Mouse (Mus musculus) layer of hippocampus, adult 18-20 months (tissue): ENCODE data around the gene Tac2. TPM values are rescaled to one million over a fixed set of nuclear protein-coding genes. Genes with fewer than 3 reads are reported as not detected.

Experiments
- DNase-seq, 2 experiments: peaks; one replicate each; pipeline ENCODE4 v3.0.0; 2022; ENCODE audit warnings: low spot score in 2 of 2
- long read RNA-seq: library from polyadenylated mRNA; stranded (forward); transcript quantifications from one replicate; pipeline ENCODE4 v2.0.0, GENCODE M21; 2021
- total RNA-seq, 2 experiments: library from RNA; stranded (reverse); gene quantifications; 2 replicates each; pipeline ENCODE4 v1.2.3; 2021

Tac2 gene
- total RNA-seq = 1 to 10 TPM; 3.8 to 6.9 TPM
- long read RNA-seq, partial matches to known transcripts = 0 of 1 reads
- long read RNA-seq, other reads (novel, unspliced or antisense) = 0 of 1 reads

DNA sequence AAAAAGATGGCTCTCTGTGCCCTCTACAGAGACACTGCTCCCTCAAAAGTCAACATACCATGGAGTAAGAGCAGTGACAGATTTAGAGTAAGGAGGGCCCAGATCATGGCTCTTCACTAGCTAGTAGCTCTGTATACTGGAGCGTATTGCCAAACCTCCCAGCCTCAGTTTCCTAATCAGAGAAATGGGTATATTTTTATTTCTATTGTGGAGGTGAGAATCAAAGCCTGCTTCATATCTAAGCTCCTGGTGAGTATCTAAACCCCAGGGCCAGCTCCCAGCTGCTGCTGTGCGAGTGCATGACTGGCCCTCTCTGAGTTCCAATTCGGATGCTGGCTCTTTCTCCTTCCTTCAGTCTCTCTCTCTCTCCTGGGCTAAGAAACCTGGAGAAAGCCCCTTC, at the start of gene Tac2:
Gene Tac2 (plus strand): TSS at position 301 of the 400 bp plus-strand sequence.
- no peak for DNase-seq

DNA sequence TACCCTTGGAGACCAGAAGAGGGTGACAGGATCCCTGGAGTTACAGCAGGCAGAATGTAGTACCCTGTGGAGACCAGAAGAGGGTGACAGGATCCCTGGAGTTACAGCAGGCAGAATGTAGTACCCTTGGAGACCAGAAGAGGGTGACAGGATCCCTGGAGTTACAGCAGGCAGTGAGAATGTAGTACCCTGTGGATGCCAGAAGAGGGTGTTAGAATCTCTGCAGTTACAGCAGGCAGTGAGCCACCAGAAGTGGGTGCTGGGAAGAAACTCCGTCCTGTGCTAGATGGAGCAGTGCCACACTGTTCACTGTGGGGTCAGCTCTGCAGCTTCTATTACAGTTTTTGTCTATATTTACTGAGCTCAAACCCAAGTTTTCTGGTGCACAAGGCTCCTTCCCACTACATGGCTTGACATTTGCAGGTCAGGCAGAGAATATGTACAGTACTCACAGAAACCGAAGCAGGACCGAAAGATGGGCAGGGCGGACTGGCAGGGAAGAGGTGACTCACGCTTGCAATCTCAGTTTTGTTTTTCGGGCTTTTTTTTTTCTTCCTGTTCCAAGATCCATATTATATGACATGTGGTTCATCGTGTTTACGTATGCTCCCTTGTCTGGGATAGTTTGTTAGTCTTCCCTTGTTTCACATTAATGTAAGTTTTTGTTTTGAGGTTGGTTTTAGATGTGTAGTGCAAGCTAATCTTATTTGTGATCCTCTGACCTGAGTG, 49.3 kb upstream of the Tac2 start:
- DNase-seq = peak; percentile 86 to 98

DNA sequence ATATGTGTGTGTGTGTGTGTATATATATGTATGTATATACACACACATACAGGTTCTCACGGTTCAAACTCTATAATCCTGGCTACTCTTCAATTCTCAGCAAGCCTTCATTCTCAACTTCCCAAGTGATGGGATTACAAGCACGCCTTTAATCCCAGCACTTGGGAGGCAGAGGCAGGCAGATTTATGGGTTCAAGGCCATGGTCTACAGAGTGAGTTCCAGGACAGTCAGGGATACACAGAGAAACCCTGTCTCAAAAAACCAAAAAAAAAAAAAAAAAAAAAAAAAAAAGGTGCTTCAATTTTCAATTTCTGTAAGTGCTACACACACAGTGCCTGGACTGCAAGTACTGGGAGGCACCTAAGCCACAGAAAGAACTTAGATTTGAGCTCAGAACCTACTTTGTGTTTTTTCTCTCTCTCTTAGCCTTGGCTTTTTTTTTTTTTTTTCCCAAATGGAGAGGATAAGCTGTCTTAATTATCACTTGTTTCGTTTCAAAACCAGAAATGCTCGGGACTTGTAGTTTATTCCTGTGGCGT, 48.3 kb upstream of the Tac2 start:
- DNase-seq = no peak

DNA sequence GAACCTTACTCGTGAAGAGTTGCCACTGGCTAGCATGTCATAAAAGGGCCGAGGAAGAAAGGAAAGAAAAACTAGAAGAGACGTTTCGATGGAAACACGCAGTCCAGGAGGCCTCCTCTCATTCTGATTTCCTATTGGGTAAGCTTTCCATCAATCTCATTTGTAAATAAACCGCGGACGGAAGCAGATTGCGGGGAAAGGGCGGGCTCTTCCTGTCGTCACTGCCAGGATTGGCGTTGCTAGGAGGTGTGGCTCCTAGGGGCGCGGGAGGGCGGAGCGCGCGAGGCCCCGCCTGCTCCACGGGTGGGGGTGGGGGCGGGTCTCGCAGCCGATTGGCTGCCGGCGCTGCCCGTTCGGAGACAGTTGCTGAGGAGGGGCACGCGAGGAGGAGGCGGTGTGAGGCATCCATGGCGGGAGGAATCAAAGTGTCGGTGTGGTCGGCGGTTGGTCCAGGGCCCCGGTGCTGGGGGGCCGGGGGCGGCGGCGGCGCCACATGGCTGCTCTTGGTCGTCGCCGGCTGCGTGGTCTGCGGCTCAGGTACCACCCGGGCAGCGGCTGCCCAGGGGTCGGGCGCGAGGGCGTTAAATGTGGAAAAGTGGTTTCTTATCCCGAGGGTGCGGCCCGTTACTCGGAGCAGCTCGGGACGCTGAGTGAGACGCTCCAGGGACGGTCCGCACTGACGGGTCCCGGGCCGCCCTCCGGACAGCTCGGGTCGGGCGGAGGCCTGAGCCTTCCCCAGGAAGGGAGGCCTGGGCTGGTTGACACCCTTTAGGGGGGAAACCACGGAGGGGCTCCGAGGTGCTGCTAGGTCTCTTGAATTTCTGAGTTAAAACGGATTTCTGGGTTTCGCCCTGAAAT, 47.4 kb upstream of the Tac2 start:
- peak; percentile 93 to 97 for DNase-seq

- peak; percentile 51 to 74 for DNase-seq
Observed at GRCm38 (mm10) chr10:127677591-127678336, 46.5 kb upstream of the Tac2 start.

GRCm38 (mm10) chr10:127679208-127679607, 45.1 kb upstream of the Tac2 start:
- no peak for DNase-seq

GRCm38 (mm10) chr10:127679881-127680280, 44.4 kb upstream of the Tac2 start:
- DNase-seq = no peak

DNA sequence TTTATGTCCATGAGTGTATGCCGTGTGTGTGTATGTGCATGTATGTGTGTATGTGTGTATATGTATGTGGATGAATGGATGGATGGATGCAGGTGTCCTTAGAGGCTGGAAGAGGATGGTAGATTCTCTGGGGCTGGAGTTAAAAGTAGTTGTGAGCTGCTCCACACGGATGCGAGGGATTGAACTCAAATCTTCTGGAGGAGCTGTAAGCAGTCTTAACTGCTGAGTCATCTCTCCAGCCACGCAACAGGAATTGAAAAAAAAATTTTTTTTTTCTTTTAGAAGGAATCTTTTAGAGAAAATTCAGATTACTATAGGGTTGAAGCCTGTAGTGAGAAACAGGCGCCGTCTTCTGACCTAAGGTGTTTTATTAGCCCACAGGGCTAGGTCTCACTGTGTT, 41.4 kb upstream of the Tac2 start:
- no peak for DNase-seq

DNA sequence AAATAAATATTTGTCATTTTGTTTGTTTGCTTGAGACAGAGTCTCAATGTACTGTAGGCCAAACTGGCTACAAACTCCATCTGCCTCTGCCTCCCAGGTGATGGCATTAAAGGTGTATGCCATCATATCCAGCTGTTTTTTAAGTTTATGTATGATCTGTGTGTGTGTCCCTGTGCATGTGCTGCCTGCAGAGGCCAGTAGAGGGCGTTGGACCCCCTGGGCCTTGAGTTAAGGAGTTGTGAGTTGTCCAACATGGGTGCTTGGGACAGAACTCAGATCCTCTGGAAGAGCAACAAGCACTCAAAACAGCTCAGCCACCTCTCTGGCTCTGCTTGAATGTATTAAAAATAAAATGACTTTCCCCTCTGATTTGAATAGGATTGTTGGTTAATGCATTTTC, 33.2 kb upstream of the Tac2 start:
- no peak for DNase-seq

- DNase-seq = peak in 1 of 2 experiments; percentile 45
Observed at GRCm38 (mm10) chr10:127694636-127695035, 29.6 kb upstream of the Tac2 start.

DNA sequence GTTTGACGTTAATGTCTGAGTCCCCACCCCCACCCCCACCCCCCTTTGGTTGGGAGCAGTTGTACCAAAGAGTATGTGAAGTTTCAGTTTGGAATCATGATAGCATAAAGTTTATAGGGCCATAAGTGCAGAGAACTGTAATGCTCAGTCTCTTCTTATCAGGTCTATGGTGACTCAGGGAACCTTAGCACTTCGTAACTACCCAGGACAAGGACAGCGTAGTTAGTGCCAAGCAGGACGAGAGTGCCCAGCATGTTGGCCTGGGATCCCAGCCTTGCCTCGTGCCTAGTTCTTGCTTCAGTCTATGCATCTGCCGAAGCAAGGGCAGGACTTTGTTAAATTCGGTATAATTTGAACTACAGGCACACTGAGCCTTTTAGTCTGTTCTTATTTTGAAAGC, 28.5 kb upstream of the Tac2 start:
- DNase-seq = no peak

DNA sequence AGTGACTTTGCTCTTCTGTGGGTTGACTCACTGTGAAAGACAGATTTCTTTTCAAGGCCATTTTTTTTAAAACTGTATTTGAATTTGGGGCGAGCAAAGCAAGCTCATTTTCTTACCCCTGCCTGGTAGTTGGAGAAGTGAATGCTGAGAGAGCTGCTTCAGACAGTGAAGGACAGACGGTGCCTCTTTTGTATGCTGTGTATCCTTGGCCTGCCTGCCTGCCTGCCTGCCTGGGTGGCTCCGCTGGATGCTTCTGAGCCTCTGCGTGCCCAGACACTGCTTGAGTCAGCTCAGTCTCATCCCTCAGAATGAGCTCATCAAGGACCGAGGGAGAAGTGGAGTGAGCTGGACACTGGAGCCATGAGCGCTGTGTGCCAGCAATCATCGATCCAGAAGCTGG, 25.3 kb upstream of the Tac2 start:
- DNase-seq = peak in 1 of 2 experiments; percentile 36

DNA sequence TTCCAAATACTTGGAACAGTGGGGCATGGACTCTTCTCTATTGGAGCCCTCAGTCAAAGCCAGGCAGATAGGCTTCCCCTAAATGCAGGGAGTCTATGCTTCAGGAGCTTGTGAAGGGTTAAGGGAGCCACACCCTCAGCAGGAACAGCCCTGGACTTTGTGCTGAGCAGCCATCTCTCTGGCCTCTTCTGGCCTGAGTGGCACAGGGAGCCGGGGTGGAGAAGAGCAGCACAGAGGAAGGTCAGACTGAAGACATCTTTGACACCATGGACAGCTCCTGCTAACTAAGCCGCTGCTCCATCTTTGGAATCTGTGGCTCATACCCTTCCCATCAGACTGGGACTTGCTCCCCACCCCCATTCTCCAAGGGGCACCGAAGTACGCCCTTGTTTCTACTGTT, 21.0 kb upstream of the Tac2 start:
- no peak for DNase-seq

GRCm38 (mm10) chr10:127704293-127704692, 20.0 kb upstream of the Tac2 start:
- DNase-seq = no peak

- no peak for DNase-seq
Observed at GRCm38 (mm10) chr10:127704766-127705220, 19.5 kb upstream of the Tac2 start, which contains the start of gene Myo1a. Gene Myo1a (plus strand): TSS chr10:127705170.

GRCm38 (mm10) chr10:127705783-127706182, 18.5 kb upstream of the Tac2 start:
- DNase-seq = no peak

GRCm38 (mm10) chr10:127707721-127708120, 16.6 kb upstream of the Tac2 start:
- DNase-seq = no peak

DNA sequence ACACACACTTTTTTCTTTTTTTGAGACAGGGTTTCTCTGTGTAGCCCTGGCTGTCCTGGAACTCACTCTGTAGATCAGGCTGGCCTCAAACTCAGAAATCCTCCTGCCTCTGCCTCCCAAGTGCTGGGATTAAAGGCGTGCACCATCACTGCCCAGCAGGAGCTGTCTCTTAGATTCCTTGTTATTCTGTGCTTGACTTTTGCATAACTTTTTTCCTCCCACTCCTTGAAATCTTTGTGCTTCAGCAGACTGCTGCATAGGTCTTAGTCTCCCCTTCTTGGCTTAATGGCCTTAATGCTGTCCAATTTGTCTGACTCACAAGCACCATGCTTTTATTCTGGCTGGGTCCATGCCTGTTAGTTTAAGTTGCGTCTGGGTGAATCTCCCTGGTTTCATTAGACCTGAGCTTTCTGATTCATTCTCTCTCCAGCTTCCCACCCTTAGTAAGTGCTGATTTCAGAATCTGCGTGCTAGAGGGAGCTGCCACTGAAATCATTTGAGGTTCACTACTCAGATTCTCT, 15.4 kb upstream of the Tac2 start:
- DNase-seq = no peak

DNA sequence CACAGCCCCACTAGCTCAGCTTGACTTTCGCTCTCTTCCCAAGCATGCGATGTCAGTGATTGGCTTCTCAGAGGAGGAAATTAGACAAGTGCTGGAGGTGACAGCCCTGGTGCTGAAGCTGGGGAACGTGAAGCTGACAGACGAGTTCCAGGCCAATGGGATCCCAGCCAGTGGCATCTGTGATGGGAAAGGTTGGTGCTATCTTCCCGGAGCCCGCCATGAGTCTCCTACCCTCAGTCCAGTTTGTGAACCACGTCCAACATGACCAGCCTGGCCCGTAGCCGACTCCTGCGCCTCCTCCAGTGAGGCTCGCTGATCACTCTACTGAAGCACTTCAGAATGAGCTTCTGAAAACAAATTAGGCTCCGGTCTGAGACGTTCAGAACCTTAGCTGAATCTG, 13.9 kb upstream of the Tac2 start:
- DNase-seq = no peak

DNA sequence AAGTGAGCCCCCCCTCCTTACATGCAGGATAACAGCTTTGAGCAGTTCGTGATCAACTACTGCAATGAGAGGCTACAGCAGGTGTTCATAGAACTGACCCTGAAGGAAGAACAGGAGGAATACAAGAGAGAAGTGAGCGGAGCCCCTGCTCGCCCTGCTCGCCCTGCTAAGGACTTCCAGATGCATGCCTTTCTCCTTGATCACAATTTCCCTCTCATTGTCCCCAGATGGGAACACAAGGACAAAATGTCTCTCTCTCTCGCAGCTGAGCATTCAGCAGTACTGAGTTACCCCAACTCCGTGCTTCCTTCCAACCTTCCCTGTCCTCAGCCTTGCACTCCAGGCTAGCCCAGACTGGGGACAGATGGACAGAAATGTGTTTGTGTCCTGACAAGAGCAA, 11.5 kb upstream of the Tac2 start:
- DNase-seq = no peak
